Mouse (Mus musculus) R1 (cell line): ENCODE data around the gene Mtcp1.

Experiments used
- DNase-seq: peaks from one replicate; pipeline ENCODE4 v3.0.0-alpha.2; 2018; ENCODE audit warnings: low read depth, low spot score

Gene Mtcp1

DNA sequence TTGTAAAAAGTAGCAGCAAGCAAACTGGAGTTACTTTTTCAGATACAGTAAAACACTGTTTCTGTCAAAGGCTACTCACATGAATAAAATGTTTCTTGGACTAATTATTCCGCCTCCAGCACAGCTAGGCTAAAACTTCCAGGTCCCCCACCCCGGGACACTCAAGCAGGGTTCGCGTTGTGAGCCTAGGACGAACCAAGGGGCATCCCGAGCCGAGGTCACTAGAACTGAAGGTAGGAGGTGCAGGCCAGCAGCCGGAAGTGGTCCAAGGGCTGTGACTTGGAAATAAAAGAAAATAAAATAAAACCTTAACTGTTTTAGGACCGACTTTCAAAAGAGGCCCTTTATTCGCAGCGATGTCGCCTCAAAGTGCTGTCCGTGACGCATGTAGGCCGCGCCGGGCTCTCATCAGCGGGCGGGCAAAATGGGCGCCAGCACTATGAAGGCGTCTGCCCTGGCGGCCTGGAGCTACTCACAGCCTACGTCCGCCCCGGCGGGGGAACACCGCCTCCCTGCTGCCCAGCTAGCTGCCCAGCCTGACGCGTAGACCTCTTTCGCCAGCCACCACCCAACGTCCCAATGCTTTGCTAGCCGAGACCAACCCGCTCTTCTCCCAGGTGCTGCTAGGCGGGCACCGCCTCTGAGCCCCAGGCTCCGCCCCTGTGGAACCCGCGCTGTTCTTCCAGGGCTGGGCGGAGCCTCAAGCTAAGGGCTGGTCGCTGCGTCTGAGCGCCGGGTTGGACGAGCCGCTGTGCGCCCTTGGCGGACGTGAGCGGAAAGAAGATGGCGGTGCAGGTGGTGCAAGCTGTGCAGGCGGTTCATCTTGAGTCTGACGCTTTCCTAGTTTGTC, at the start of gene Mtcp1, which contains the start of the genes Cmc4 and Brcc3:
Mtcp1 (minus strand) TSS at position 653 of the 850 bp plus-strand sequence.
Cmc4 (minus strand) TSS at position 649 of the 850 bp plus-strand sequence.
Brcc3 (plus strand) TSS at position 693 of the 850 bp plus-strand sequence.
- DNase-seq, result peak; percentile 88

DNA sequence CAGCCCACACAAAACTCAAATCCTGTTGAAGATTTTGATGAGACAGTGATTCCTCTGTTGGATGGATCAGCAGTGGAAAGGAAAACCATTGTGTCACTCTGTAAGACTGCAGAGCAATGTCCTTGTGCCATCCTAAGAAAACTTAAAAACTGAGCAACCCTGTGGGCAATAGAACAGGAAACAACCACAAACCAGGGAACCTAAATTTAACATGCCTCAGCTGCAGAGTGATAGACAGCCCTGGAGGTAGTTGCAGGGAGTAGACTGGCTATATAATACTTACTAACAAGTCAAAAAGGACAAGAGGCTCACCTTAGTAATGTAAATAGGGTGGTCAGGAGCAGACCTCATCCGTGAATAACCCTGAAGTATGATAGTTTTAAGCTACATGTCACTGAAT, 38.2 kb upstream of the Mtcp1 start:
- DNase-seq, result no peak

DNA sequence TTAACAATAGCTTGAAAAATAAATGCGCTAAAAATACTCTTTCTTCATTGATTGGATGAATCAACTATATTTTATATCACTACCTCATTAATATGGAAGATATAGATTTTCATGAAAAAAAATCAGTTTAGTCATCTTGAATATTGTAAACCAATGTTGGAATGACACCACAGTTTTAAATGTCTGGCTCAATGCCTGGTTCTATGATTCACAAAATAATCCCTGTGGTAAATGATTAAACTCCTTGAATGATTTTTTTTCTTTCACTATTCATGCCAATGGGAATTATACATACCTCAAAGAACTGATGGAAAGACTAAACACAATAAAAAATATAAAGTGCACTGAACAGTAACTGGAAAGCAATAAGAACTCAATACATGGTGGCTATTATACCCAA, 6.7 kb downstream of the Mtcp1 start:
- DNase-seq, result no peak

DNA sequence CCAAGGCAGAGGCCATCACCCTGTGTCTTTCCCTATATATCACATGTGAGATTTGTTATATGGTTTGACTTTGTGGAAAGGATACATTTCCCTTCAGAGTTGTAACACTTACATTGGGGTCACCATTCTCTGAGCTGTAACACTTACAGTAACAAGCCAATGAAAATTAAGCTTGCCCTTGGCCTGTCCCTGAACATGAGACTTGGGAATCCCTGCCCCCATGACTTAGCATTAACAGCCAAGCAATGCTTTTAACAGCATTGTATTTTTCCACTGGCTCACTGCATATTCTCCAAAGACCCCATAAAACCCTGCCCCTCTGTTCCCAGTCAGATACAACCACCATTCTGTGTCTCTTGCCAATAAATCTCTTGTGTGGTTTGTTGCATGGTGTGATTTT, 13.0 kb downstream of the Mtcp1 start:
- DNase-seq, result no peak

DNA sequence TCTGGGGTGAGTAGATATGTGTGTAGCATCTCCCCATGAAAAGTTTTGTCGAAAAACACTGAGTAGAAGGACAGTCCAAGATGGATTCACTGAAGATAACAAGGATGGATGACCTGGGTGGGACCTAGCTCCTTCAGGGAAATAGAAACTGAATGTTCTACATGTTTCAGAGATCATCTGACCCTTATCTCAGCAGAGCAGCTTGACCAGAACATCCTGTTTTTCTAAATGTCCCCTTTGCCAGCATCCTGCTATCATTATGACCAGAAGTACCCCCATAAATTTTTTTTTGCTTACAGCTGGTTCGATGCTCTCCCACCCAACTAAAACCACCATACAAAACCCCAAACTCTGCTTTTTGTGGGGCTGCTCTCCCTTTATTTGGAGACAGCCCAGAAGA, 13.7 kb downstream of the Mtcp1 start:
- DNase-seq, result no peak

DNA sequence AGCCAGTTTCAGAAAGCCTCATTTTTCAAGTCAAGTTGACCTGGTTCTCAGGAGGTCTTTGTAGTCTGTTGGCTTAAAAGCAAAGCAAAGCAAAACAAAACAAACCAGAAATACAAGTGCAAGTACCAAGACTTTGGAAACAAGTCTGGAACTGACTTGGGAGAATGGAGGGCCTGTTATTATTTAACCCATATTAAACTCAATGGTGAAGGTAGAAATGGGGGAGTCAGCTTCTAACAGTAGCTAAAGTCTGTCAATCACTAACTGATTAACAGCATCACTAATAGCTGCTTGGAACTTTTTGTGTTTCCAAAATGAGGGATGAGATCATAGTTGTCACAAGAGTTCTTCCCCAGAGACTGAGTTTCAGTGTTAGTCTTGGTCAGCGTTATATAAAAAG, 16.9 kb downstream of the Mtcp1 start:
- DNase-seq, result no peak

DNA sequence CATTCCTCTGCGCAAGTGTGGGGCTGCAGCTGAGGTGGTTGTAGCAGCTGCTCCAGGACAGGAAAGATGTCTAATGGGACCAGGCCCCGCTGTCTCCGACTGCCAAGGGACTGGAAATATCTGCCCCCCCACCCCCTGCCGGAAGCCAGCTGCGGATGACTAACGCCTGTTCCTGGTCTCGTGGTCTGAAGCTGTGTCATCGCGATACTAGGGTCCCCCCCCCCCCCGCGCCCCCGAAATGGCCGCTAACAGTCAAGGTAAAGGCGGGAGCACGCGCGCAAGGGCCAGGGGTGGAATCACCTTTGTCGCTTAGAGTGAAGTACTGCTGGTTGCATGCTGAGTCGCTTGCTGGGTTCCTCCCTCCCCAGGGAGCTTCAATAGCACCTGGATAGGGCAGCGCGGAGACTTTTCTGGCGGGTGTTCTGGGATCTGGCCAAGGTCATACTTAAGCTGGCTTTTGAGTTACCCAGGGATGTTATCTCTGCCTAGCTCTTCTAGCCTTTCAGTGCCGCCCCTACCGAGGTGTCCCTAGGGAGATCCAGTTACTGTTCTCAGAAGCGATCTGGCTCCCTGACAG, 34.1 kb downstream of the Mtcp1 start, which contains the start of the genes Fundc2 and F8:
Fundc2 (plus strand) TSS at position 205 of the 577 bp plus-strand sequence.
F8 (minus strand) TSS at position 421 of the 577 bp plus-strand sequence.
- DNase-seq, result peak; percentile 81

DNA sequence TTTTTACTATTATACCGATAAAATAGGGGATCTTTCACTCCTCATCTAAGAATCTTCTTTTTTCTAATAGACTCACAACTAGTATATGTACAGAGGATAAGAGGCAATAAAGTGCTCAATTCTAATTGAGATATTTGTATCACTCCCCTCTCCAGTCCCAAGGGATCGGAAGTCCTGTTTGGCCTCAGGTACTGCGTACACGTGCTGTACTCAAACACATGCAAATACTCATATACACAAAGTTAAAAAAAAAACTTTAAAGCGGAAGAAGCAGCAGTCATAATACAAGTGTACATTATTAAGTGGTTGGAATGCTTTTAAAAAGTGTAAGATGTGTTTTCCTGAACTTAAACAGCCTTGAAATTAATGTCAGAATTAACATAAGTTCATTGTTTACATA, 34.7 kb downstream of the Mtcp1 start:
- peak; percentile 0 for DNase-seq

DNA sequence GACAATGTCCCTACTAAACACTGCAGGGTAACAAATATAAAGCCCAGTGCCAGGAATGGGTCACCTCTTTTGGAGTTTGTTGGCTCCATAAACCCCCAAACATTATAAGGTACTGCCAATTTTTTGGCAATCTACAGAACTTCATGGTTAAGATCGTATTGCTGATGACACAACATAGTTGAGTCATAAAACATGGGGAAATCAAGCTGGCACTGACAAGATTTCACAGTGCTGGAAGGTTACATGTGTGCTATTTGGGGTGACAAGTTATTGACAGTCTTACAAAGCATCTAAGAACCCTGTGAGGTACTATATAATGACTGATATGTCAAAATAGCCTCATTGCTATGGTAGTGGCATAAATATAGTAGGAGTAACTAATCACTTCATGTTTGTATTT, 35.2 kb downstream of the Mtcp1 start:
- DNase-seq, result no peak

DNA sequence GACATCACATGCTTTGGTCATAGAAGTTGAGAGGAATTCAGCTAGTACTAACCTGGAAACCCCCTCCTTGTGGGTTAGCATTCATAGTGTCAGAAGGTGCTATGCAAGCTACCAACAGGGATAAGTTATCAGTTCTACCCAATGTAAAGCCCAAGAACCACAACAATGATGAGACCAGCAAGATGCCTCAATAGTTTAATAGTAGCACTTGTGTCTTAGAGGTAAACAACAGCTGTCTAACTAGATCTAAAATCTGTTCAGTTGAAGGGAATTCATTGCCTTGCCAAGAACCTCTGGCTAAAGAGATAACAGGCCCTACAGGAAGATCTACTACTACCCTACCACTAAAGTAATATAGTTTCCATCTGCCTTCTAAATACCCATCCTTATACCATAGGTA, 39.6 kb downstream of the Mtcp1 start:
- DNase-seq, result no peak

DNA sequence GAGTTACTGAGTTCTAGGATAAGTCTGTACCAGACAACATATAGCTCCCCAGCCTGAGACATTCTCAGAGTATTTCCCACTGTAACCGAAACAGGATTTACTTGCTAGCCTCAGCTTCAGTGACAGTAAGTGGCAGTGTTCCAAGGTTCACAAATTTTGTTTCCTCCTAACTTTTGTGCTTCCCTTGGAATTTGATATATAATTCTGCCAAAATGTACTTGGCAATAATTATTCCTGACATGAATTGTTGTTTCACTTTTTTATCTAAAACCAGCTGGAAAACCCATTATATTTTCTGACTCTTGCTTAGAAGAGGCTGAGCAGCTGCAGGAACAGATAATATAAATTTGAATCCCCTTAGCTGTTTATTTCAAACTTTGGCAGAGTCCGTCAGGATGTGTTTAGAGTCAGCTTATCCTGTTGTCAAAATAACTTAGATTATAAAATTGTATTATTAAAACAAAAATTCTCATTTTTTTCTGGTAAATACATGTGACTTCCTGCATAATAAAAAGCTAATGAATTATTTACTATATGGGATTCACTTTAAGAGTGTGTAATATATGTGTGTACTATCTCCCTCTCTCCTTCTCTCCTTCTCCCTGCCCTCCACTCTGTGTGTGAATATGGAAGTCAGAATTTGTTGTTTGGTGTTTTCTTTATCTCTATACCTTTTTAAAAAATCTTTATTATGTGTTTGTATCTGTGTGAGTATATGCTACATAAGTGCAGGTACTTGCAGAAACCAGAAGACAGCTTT, 43.5 kb downstream of the Mtcp1 start:
- DNase-seq, result no peak

DNA sequence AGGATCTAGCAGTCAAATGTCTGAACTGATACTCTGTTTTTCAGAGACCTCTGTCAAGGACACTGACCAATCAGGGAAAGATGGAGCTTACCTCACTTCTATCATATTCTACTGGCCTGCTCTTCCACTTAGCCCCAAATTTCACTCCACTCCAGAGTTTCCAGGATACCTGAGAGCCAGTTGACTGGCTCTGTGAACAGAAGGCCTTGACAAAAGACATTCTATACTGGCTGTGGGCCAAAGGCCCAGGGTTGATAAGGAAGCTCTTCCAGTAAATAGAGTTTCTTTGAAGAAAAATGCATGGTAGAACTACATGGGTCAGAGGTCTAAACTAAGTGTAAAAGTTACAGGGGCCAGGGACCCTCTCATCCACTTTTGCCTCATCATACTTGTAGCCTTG, 46.2 kb downstream of the Mtcp1 start:
- no peak for DNase-seq
